8 mouse cellular contexts compared by ENCODE assay signal in the genomic region with DNA sequence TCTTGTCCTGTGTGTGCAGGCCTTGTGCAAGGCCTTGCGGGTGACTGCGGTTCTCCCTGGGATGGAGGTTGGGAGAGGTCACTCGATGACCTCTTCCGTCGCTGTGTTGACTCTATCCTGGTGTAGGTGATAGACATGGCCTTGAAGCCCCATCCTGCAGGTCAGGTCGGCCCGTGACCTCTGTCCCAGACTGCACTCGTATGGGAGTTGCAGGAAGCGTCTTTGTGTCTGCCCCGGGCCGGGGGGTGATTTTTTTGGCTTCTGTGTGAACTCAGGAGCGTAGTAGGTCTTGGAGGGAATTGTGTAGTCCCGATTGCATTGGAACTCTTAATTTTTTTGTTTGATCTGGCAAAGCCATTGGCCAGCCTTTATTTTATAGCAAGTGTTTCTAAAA. TPM values are rescaled to one million over a fixed set of nuclear protein-coding genes. Genes with fewer than 3 reads are reported as not detected.
DNase-seq lines count a peak whose midpoint lies in the region; ATAC-seq and TF ChIP-seq lines count a peak whose summit lies in the region.

No protein-coding gene starts in this region.

- TF ChIP-seq CTCF in bone marrow macrophage, adult 2 months (IDR thresholded peaks at IDR 0.05; ENCODE audit: low read depth, low read length) = no peak

- TF ChIP-seq POLR2A in bone marrow macrophage, adult 2 months (IDR thresholded peaks at IDR 0.05; ENCODE audit: borderline replicate concordance, low read depth, low read length) = no peak

- no peaks in the 10 kb centered on the region for H3K9me3 ChIP-seq in kidney, embryonic 16.5 days (ENCODE audit: low read length)
- H3K9me3 ChIP-seq in hindbrain, embryonic 14.5 days (ENCODE audit: control insufficient read depth, low read length) = no peaks in the 10 kb centered on the region
- no peaks in the 10 kb centered on the region for H3K9me3 ChIP-seq in midbrain, embryonic 14.5 days (ENCODE audit: control insufficient read depth, low read length)

- no peak for ATAC-seq in kidney, embryonic 16.5 days (ENCODE audit: low FRiP score, low TSS enrichment)
- no peak for ATAC-seq in hindbrain, embryonic 14.5 days (ENCODE audit: low FRiP score)
- no peak; the same call in 1 of the 2 replicates for ATAC-seq in midbrain, embryonic 14.5 days (ENCODE audit: low FRiP score, low TSS enrichment)

- 0 out of 2 replicates have a peak, but pooled peaks cover 3% of the 10 kb centered on the region for H3K36me3 ChIP-seq in kidney, embryonic 16.5 days (ENCODE audit: insufficient read depth, low read length)
- no peaks in the 10 kb centered on the region for H3K36me3 ChIP-seq in hindbrain, embryonic 14.5 days (replicated peaks; ENCODE audit: control insufficient read depth, insufficient read depth)
- no peaks in the 10 kb centered on the region for H3K36me3 ChIP-seq in midbrain, embryonic 14.5 days (ENCODE audit: control insufficient read depth, insufficient read depth, low read length)

- no peak for DNase-seq in kidney, adult 18-20 months
- DNase-seq in hindbrain, embryonic 14.5 days (ENCODE audit: low spot score) = no peak
- no peak for DNase-seq in midbrain, embryonic 14.5 days
- DNase-seq in adrenal gland, postnatal 14 days = no peak
- DNase-seq in left cerebral cortex, adult 18-20 months (ENCODE audit: low spot score in 2 of 2) = no peak
- no peak for DNase-seq in gastrocnemius, postnatal 25 days

- H3K4me3 ChIP-seq in kidney, embryonic 16.5 days (ENCODE audit: low read length) = peak overlapping the region; percentile 89
- H3K4me3 ChIP-seq in bone marrow macrophage, adult 2 months (ENCODE audit: insufficient read depth, low read length) = peak overlapping the region; percentile 96
- H3K4me3 ChIP-seq in hindbrain, embryonic 14.5 days (replicated peaks; ENCODE audit: low read length) = peak overlapping the region; percentile 61
- peak overlapping the region; percentile 49 for H3K4me3 ChIP-seq in midbrain, embryonic 14.5 days (replicated peaks; ENCODE audit: low read depth, low read length)

- H3K27me3 ChIP-seq in kidney, embryonic 16.5 days (ENCODE audit: insufficient read depth, low read length) = no peaks in the 10 kb centered on the region
- H3K27me3 ChIP-seq in hindbrain, embryonic 14.5 days (ENCODE audit: control insufficient read depth, insufficient read depth, low read length) = no peaks in the 10 kb centered on the region
- H3K27me3 ChIP-seq in midbrain, embryonic 14.5 days (ENCODE audit: control insufficient read depth, insufficient read depth, low read length) = no peaks in the 10 kb centered on the region

- H3K9ac ChIP-seq in kidney, embryonic 16.5 days (replicated peaks; ENCODE audit: low read length) = peak overlapping the region; percentile 96
- H3K9ac ChIP-seq in hindbrain, embryonic 14.5 days = peak overlapping the region; percentile 74
- peak overlapping the region; percentile 88 for H3K9ac ChIP-seq in midbrain, embryonic 14.5 days (replicated peaks; ENCODE audit: low read length)

- H3K4me2 ChIP-seq in kidney, embryonic 16.5 days (replicated peaks; ENCODE audit: low read depth, low read length) = peak overlapping the region; percentile 86
- H3K4me2 ChIP-seq in hindbrain, embryonic 14.5 days (replicated peaks) = peak overlapping the region; percentile 77
- peak overlapping the region; percentile 89 for H3K4me2 ChIP-seq in midbrain, embryonic 14.5 days (ENCODE audit: low read length)

- peaks cover 38% of the 10 kb centered on the region for H3K4me1 ChIP-seq in kidney, embryonic 16.5 days (ENCODE audit: insufficient read depth, low read length)
- H3K4me1 ChIP-seq in bone marrow macrophage, adult 2 months (ENCODE audit: control insufficient read depth, insufficient read depth, low read length) = peaks cover 32% of the 10 kb centered on the region
- peaks cover 47% of the 10 kb centered on the region for H3K4me1 ChIP-seq in hindbrain, embryonic 14.5 days (replicated peaks; ENCODE audit: control insufficient read depth, insufficient read depth, low read length)
- peaks cover 47% of the 10 kb centered on the region for H3K4me1 ChIP-seq in midbrain, embryonic 14.5 days (ENCODE audit: control insufficient read depth, insufficient read depth, low read length)

- peak overlapping the region; percentile 85 for H3K27ac ChIP-seq in kidney, embryonic 16.5 days (ENCODE audit: low read length)
- peak overlapping the region; percentile 98 for H3K27ac ChIP-seq in bone marrow macrophage, adult 2 months (ENCODE audit: insufficient read depth, low read depth, low read length)
- H3K27ac ChIP-seq in hindbrain, embryonic 14.5 days = peak overlapping the region; percentile 95
- peak overlapping the region; percentile 85 for H3K27ac ChIP-seq in midbrain, embryonic 14.5 days (replicated peaks; ENCODE audit: low read depth, low read length)

- WGBS in kidney, embryonic 16.5 days = 4% methylated on average over 13 of the region's 13 CpGs
- WGBS in hindbrain, embryonic 14.5 days = 7% methylated on average over 13 of the region's 13 CpGs
- 10% methylated on average over 13 of the region's 13 CpGs for WGBS in midbrain, embryonic 14.5 days

RNA-seq across cellular contexts. Expression of a gene that starts 0.6 kb away (rescaled TPM):
- polyA plus RNA-seq in kidney, embryonic 16.5 days (2015; fragmentation: Nextera tagmentation; extraction: Ambion mirVana) = 145 and 166 TPM in 2 replicates
- polyA plus RNA-seq in bone marrow macrophage, adult 2 months (2012; ENCODE audit: insufficient read depth, insufficient read length, missing spikeins) = 4,392 and 4,568 TPM in 2 replicates
- polyA plus RNA-seq in hindbrain, embryonic 14.5 days (2014; fragmentation: Nextera tagmentation; extraction: Ambion mirVana) = 147 and 180 TPM in 2 replicates
- 129 and 260 TPM in 2 replicates for polyA plus RNA-seq in midbrain, embryonic 14.5 days (2014; fragmentation: Nextera tagmentation; extraction: Ambion mirVana)
- total RNA-seq in adrenal gland, postnatal 14 days (2021) = 876 and 969 TPM in 2 replicates
- total RNA-seq in left cerebral cortex, adult 18-20 months (2021) = 1,000 to 10,000 TPM; 1,592 to 1,629 TPM
- total RNA-seq in gastrocnemius, postnatal 25 days (2021) = 100 to 1,000 TPM; 590 to 608 TPM

RNA-seq across cellular contexts. Expression of a gene that starts 58.9 kb away (rescaled TPM):
- polyA plus RNA-seq in kidney, embryonic 16.5 days (2015; fragmentation: Nextera tagmentation; extraction: Ambion mirVana) = 2.1 and 2.2 TPM in 2 replicates
- polyA plus RNA-seq in bone marrow macrophage, adult 2 months (2012; ENCODE audit: insufficient read depth, insufficient read length, missing spikeins) = 0.75 and 0.80 TPM in 2 replicates
- polyA plus RNA-seq in hindbrain, embryonic 14.5 days (2014; fragmentation: Nextera tagmentation; extraction: Ambion mirVana) = 1.2 TPM in 2 replicates
- 0.86 and 0.94 TPM in 2 replicates for polyA plus RNA-seq in midbrain, embryonic 14.5 days (2014; fragmentation: Nextera tagmentation; extraction: Ambion mirVana)
- 2.0 and 5.4 TPM in 2 replicates for total RNA-seq in adrenal gland, postnatal 14 days (2021)
- 1 to 10 TPM in 1 of 2 experiments, under 1 TPM in 1; 0.65 to 1.1 TPM for total RNA-seq in left cerebral cortex, adult 18-20 months (2021)
- total RNA-seq in gastrocnemius, postnatal 25 days (2021) = under 1 TPM; 0.26 to 0.51 TPM

Comparison
In these comparisons a context has a peak if more than half of its experiments do, and no peak if none do; other contexts are left out.
1. RNA of a gene that starts 0.6 kb away (polyA plus RNA-seq): 4,392 to 4,568 TPM in bone marrow macrophage, adult 2 months; 145 to 166 TPM in kidney, embryonic 16.5 days, 147 to 180 TPM in hindbrain, embryonic 14.5 days and 129 to 260 TPM in midbrain, embryonic 14.5 days; every median in the first group is over 10 times any median in the second.
2. Peak in every context shown above with its lines, with median percentiles within 50 percentile points of each other: H3K27ac ChIP-seq, H3K4me2 ChIP-seq, H3K4me3 ChIP-seq and H3K9ac ChIP-seq.